Mouse (Mus musculus) embryonic facial prominence, embryonic 10.5 days (tissue): ENCODE measurements around the gene Gm21663. TPM values are rescaled to one million over a fixed set of nuclear protein-coding genes. Genes with fewer than 3 reads are reported as not detected.
"Not testable (repeated sequence)": the region's sequence is repeated elsewhere in the genome, so short reads cannot be mapped to it uniquely, and the experiment has no call there.

Experiments
- DNase-seq: peaks from one replicate; pipeline ENCODE4 v3.0.0-alpha.2; 2017; ENCODE audit warnings: low spot score
- H3K27ac ChIP-seq: fragments of 300-500 bp; sonication (generic); replicated peaks from 2 replicates; pipeline ENCODE4 v1.5.1; 2016; ENCODE audit warnings: mild to moderate bottlenecking
- H3K27me3 ChIP-seq: fragments of 300-500 bp; sonication (generic); replicated peaks from 2 replicates; pipeline ENCODE4 v1.6.1; 2016; ENCODE audit warnings: low read depth, mild to moderate bottlenecking; ENCODE audit not compliant: poor library complexity, severe bottlenecking
- H3K36me3 ChIP-seq: fragments of 300-500 bp; sonication (generic); replicated peaks from 2 replicates; pipeline ENCODE4 v1.6.1; 2016; ENCODE audit warnings: mild to moderate bottlenecking, moderate library complexity
- H3K4me1 ChIP-seq: fragments of 300-500 bp; sonication (generic); 2 replicates; pipeline ENCODE4 v1.6.1; 2016
- H3K4me3 ChIP-seq: fragments of 300-500 bp; sonication (generic); 2 replicates; pipeline ENCODE4 v1.5.1; 2016; ENCODE audit warnings: mild to moderate bottlenecking, moderate library complexity
- H3K9me3 ChIP-seq: fragments of 300-500 bp; sonication (generic); 2 replicates; pipeline ENCODE4 v1.6.1; 2016; ENCODE audit warnings: mild to moderate bottlenecking
- WGBS: fragments of 180-500 bp; shearing (Covaris S2); methylation state at CpG from one replicate; pipeline ENCODE4 v1.1.7; 2016; 5-methylcytosine and 5-hydroxymethylcytosine counted together
- polyA plus RNA-seq: library from polyadenylated mRNA; unstranded; fragments of >200 nt; fragmentation: Nextera tagmentation; extraction: Ambion mirVana; gene quantifications from 2 replicates; pipeline ENCODE4 v1.2.1, GENCODE M21; 2016

The Gm21663 gene
- not detected in 2 replicates for polyA plus RNA-seq

DNA sequence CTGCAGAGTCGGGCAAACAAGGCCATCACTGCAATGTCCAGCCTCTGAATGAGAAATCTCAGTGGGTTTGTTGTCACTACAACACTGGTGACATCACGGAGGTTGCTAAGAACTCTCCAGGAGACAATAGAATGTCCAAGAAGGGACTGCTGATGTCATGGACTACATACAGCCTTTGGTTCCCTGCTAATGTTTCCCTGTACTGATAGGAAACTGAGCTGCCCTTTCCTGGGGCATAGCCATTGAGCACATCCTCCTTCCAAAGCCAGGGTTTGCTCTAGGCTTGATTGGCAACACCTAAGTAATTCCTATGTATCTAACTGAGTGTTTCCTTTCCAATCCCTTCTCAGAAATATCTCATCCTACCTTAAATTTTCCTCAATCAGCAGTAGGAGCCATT lies at the start of gene Gm21663:
Gene Gm21663, minus strand, starts transcription at position 101 of the 400 bp plus-strand sequence.
- H3K27me3 ChIP-seq, H3K4me3 ChIP-seq, H3K27ac ChIP-seq, H3K9me3 ChIP-seq, DNase-seq, H3K4me1 ChIP-seq, H3K36me3 ChIP-seq: not testable (repeated sequence)
- WGBS, result 64% methylated on average over 2 of the region's 2 CpGs

GRCm38 (mm10) chr5:25988550-25988949 lies 46.4 kb upstream of the Gm21663 start, which contains the start of gene Gm21698:
Gene Gm21698 (minus strand): TSS chr5:25988650.
- H3K27ac ChIP-seq, H3K36me3 ChIP-seq, H3K4me3 ChIP-seq, H3K27me3 ChIP-seq, H3K9me3 ChIP-seq, H3K4me1 ChIP-seq, DNase-seq: not testable (repeated sequence)
- WGBS, result no CpG with 5 or more reads among the region's 3 CpGs

GRCm38 (mm10) chr5:25972563-25972962 lies 30.4 kb upstream of the Gm21663 start, which contains the start of gene Gm21680:
Gene Gm21680 (minus strand): TSS chr5:25972663.
- not testable (repeated sequence) for H3K27me3 ChIP-seq, DNase-seq, H3K4me1 ChIP-seq, H3K9me3 ChIP-seq, H3K4me3 ChIP-seq, H3K27ac ChIP-seq, H3K36me3 ChIP-seq
- no CpG with 5 or more reads among the region's 2 CpGs for WGBS

DNA sequence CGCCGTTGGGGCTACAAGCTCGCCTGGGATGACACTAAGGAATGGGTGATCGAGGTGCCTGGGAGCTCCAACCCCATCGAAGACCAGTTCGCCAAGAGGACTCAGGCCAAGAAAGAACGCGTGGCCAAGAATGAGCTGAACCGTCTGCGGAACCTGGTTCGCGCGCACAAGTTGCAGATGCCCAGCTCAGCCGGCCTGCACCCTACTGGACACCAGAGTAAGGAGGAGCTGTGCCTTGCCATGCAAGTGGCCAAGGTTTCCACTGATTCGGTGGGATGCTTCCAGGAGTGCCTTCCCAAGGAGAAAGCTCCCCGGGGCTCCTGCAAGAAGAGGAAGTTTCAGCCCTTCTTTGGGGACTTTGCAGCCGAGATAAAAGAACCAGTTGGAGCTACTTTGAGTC lies 14.9 kb upstream of the Gm21663 start:
- H3K27ac ChIP-seq, H3K36me3 ChIP-seq, DNase-seq, H3K9me3 ChIP-seq, H3K4me1 ChIP-seq: not testable (repeated sequence)
- H3K27me3 ChIP-seq, result peaks cover 13% of the 10 kb centered on the region
- H3K4me3 ChIP-seq, result peak overlapping the region; percentile 40; the same call in 1 of the 2 replicates
- WGBS, result 58% methylated on average over 17 of the region's 17 CpGs

DNA sequence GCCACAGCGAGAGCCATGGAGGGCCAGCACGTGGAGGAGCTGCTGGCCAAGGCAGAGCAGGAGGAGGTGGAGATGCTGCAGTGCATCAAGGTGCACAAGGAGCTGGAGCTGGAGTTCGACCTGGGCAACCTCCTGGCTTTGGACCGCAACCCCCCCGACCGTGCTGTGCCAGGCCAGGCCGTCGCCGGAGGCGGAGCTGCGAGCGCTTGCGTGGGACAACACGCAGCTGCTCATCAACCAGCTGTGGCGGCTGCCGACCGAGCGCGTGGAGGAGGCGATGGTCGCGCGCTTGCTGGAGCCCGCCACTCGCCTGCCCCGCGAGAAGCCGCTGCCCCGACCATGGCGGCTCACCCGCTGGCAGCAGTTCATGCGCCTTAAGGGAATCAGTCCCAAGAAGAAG lies 14.4 kb upstream of the Gm21663 start:
- H3K4me3 ChIP-seq, result peak overlapping the region; percentile 40
- peaks cover 13% of the 10 kb centered on the region for H3K27me3 ChIP-seq
- not testable (repeated sequence) for H3K9me3 ChIP-seq, H3K4me1 ChIP-seq, H3K27ac ChIP-seq, H3K36me3 ChIP-seq
- peak; percentile 33 for DNase-seq
- 28% methylated on average over 32 of the region's 32 CpGs for WGBS

GRCm38 (mm10) chr5:25954317-25954716 lies 12.1 kb upstream of the Gm21663 start, which contains the start of gene Gm21671:
Gene Gm21671 (minus strand): TSS chr5:25954417.
- WGBS, result 82% methylated on average over 2 of the region's 2 CpGs
- H3K4me1 ChIP-seq, H3K36me3 ChIP-seq, H3K9me3 ChIP-seq, H3K27ac ChIP-seq, DNase-seq, H3K4me3 ChIP-seq: not testable (repeated sequence)
- peaks cover 13% of the 10 kb centered on the region for H3K27me3 ChIP-seq

DNA sequence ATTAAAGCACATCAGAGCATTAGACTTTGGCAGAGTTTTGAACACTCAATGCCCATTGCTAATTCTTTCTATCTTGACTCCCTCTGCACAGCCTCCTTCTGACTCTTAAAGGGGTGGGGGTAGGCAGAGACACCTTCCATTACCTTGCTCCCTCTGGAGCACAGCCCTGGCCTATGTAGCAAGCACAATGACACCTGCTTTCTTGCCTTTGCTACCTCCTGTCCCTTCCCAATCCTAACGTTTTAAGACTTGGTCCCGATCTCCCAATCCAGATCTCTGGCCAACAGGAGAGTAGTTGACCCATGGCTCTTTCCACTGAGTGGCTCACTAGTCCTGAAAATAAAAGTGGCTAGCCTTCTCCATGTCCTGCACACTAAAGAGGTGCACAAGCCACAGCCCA lies 3.2 kb upstream of the Gm21663 start:
- not testable (repeated sequence) for H3K9me3 ChIP-seq, DNase-seq
- WGBS, result 87% methylated on average over 2 of the region's 2 CpGs

GRCm38 (mm10) chr5:25891321-25891720 lies 50.9 kb downstream of the Gm21663 start:
- WGBS, result 93% methylated on average over 1 of the region's 1 CpGs
- Histone ChIP-seq H3K4me1 (0 out of 2 replicates have a peak, but pooled peaks cover 3% of the 10 kb centered on the region), H3K27ac (no peak overlapping the region), H3K27me3 (no peaks in the 10 kb centered on the region), H3K9me3 (no peaks in the 10 kb centered on the region), H3K36me3 (no peaks in the 10 kb centered on the region), H3K4me3 (no peak overlapping the region)
- no peak for DNase-seq

More for the DNA sequence above, 3.2 kb upstream of the Gm21663 start:
- H3K27ac ChIP-seq, H3K4me3 ChIP-seq, H3K27me3 ChIP-seq, H3K36me3 ChIP-seq, H3K4me1 ChIP-seq: not testable (repeated sequence)

GRCm38 (mm10) chr5:25889746-25890382 lies 52.3 kb downstream of the Gm21663 start:
- DNase-seq, result no peak
- Histone ChIP-seq H3K36me3 (no peaks in the 10 kb centered on the region), H3K9me3 (peaks cover 8% of the 10 kb centered on the region), H3K4me3 (no peak overlapping the region), H3K27ac (no peak overlapping the region), H3K27me3 (no peaks in the 10 kb centered on the region), H3K4me1 (0 out of 2 replicates have a peak, but pooled peaks cover 3% of the 10 kb centered on the region)
- WGBS, result 64% methylated on average over 3 of the region's 3 CpGs

DNA sequence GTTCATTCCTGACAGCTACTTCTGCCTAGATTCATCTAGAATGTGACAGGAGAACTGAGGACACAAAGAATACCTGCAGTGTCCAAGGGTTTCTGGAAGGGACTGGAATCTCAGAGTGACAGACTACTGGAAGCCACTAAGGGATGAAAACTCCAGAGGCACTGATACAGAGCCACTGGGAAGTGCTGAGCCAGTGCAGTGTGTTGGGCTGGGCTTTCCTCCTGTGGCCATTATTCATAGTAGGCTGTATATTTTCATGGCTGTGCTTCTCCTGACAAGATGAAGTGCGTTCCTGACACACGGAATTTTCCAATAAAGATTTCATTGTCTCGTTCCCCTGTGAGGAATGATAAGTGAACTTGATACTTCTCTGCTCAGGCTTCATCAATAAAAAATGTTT lies 55.5 kb downstream of the Gm21663 start:
- Histone ChIP-seq H3K27ac (no peak overlapping the region), H3K9me3 (peaks cover 9% of the 10 kb centered on the region), H3K27me3 (no peaks in the 10 kb centered on the region), H3K36me3 (no peaks in the 10 kb centered on the region), H3K4me1 (no peaks in the 10 kb centered on the region), H3K4me3 (no peak overlapping the region)
- WGBS, result 88% methylated on average over 3 of the region's 3 CpGs
- no peak for DNase-seq

Other genes with a start within 250 kb of the Gm21663 start
- 18.0 and 20.4 TPM in 2 replicates for gene Xrcc2, start 236.6 kb downstream of the Gm21663 start, polyA plus RNA-seq
- gene Actr3b, start 182.4 kb downstream of the Gm21663 start, polyA plus RNA-seq, result 5.8 and 7.2 TPM in 2 replicates
- gene Gm21671, start 12.0 kb upstream of the Gm21663 start, polyA plus RNA-seq, result not detected in 2 replicates
- 0.09 and 0.13 TPM in 2 replicates for gene Gm21680, start 30.3 kb upstream of the Gm21663 start, polyA plus RNA-seq
- 0.09 and 0.12 TPM in 2 replicates for gene Gm21698, start 46.3 kb upstream of the Gm21663 start, polyA plus RNA-seq
- 0.09 TPM in 1 of 2 replicates, not detected in the other for gene Gm1979, start 62.4 kb upstream of the Gm21663 start, polyA plus RNA-seq
- gene Gm5862, start 80.5 kb upstream of the Gm21663 start, polyA plus RNA-seq, result 0.09 TPM in 1 of 2 replicates, not detected in the other
- 0.11 and 0.19 TPM in 2 replicates for gene Speer4a, start 97.2 kb upstream of the Gm21663 start, polyA plus RNA-seq
- gene Gm7347, start 116.2 kb upstream of the Gm21663 start, polyA plus RNA-seq, result not detected in 2 replicates
- not detected in 2 replicates for gene Gm10471, start 146.9 kb upstream of the Gm21663 start, polyA plus RNA-seq
- gene 5031410I06Rik, start 163.0 kb upstream of the Gm21663 start, polyA plus RNA-seq, result 0.09 and 0.16 TPM in 2 replicates
- gene Gm10220, start 179.0 kb upstream of the Gm21663 start, polyA plus RNA-seq, result 0.06 TPM in 1 of 2 replicates, not detected in the other